Mouse (Mus musculus) gastrocnemius, postnatal 36 days (tissue): ENCODE data around the gene Olfr979. TPM values are rescaled to one million over a fixed set of nuclear protein-coding genes. Genes with fewer than 3 reads are reported as not detected.
"Not testable (repeated sequence)": the region's sequence is repeated elsewhere in the genome, so short reads cannot be mapped to it uniquely, and the experiment has no call there.

Experiments
- DNase-seq, 2 experiments: peaks; one replicate each; pipeline ENCODE4 v3.0.0; 2022
- intact Hi-C: fragments of 180-260 bp; cut with DNase I; formaldehyde crosslinking; loops from one replicate; pipeline ENCODE4 v1.15.1; 2025
- long read RNA-seq, 2 experiments: library from polyadenylated mRNA; stranded (forward); transcript quantifications; one replicate each; pipeline ENCODE4 v2.0.0; 2021
- total RNA-seq, 2 experiments: library from RNA; stranded (reverse); gene quantifications; 2 replicates each; pipeline ENCODE4 v1.2.3; 2021

The Olfr979 gene
- total RNA-seq = not detected
- long read RNA-seq, experiment 1 = 0 reads
- long read RNA-seq, experiment 2 = 0 reads

DNA sequence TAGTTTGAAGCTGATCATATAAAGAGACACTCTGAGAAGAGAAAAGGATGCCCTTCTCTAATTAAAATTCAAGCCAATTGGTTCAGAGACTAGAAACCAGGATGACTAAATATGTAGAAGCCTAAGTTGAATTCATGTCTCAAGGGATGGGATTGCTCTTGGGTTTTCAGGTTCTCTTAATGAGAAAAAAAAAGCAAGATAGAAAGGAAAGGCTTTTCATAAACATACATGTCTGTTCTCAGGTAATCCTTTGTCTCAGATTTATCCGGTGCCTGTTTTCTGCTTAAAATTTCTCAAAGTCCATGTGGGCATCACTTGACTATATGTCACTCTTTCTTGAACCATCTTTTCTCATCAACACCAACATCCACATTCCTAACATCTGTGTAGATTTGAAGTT lies at the start of gene Olfr979:
Gene Olfr979 (minus strand): TSS at position 101 of the 400 bp plus-strand sequence.
- DNase-seq = no peak
- intact Hi-C loops = no loop called here

DNA sequence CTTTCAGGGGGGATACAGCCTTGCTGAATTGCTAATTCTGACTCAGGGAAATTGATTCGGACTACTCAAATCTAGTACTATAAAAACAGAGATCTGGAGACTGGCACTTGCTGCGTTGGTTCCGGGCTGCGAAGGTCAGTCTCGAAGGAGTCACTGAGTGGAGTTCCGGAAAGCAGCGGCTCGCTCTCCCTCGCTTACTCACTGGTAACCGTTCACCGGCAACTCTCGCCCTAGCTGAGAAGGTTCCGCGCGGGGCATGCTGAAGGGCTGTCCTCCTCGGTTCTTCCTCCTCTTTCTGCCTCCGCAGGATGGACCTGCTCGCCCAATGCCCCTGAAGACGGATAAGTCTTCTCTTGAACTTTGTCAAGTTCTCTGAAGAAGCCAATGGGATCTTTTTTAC lies 46.9 kb upstream of the Olfr979 start:
- no peak for DNase-seq
- intact Hi-C loops = no loop called here

DNA sequence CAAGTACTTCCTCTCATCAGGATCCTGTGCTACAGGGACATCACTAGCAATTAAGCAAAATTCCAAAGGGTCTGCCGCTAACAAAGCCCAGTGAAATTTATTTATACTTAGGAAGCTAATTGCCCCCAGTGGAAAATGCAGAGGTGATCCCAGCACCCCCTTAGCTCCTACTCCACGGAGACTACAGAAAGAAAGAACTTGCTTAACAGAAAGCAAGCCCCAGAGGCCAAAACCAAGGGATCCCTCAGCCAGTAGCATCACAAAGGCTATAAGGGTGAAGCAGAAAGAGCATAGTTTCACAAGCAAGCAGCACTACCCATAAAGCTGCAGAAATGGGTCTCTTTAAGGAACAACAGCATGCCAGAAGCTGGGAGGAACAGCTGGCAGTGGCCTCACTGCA lies 17.9 kb upstream of the Olfr979 start, which contains the start of gene Olfr981:
Gene Olfr981 (plus strand): TSS at position 301 of the 400 bp plus-strand sequence.
- intact Hi-C loops = no loop called here
- no peak for DNase-seq

DNA sequence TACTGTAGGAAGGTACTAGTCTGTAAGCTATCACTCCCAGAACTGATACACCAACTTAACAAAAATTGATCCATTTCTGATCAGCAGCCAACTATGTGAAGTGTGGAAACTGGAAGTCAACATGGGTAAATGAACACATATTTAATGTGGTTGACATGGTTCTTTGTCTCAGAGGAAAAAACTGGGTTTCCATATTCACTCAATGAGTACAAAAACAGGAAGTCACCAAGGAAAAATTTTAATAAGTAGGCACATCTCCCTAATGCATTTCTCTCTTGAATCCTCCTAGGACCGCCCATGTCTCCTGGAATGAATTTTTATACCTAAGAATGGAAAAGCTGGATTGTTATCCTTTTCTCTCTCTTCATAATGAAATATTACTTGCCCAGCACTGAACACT lies 6.2 kb upstream of the Olfr979 start, which contains the start of gene Olfr980:
Gene Olfr980 (minus strand): TSS at position 101 of the 400 bp plus-strand sequence.
- intact Hi-C loops = no loop called here
- DNase-seq = no peak

DNA sequence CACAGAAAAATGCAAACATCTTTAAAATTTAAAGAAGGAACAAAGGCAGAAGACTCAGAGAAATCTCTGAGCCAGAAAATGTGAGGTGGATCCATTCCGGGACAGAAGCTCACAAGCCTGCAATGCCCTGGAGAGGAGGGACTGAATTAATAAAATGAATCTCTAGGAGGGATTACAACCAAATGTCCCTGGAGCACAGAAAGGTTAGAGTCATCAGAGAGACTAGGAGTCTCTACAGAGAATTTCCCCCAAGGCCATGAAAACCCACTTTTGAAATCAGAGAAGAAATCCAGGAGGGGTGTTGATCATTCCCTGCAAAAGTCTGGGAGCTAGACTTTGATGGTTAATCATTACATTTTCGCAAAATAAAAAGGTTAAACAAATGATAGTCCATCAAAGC lies 11.5 kb downstream of the Olfr979 start, which contains the start of gene Olfr978:
Gene Olfr978 (plus strand): TSS at position 301 of the 400 bp plus-strand sequence.
- DNase-seq = no peak
- intact Hi-C loops = no loop called here

DNA sequence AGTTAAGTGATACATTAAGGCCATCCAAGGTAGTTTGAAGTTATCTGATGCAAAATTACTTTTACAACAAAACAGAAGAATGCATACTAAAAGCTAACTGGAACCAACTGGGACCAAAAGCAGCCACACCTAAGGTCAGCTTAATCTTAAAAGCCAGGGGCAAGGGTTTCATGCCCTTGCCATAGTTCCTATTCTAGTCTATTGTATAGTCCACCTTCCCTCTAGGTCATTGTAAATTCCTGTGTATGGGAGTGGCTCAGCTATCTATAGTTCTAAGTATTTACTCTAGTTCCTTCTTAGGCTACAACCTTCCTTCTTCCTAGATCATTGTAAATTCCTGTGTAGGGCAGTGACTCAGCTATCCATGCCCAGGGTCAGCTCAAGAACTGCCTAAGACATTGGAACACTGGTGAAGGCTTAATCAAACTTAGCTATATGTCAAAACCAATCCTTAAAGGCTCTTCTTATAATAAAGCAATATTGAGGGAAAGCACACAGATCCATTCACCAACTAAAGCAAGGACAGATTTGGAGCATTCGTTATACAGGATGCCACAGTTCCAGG lies 26.6 kb downstream of the Olfr979 start:
- intact Hi-C loops, DNase-seq: not testable (repeated sequence)

DNA sequence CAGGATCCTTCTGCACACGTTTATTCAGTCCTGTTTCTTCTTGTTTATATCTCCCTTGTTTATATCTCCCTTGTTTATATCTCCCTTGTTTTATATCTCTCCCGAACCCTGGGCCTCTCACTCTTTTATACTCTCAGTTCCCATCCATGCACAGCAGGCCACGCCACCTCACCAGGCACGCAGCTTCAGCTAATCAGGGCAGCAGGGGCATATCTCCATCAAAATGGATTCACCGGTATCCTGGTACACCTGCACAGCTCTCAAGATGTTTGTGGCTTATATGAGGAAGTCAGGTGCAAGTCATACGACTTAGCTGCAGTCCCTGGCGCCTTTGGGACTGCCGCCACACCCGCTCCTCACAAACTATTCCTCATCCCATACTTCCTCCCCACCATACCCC lies 42.2 kb downstream of the Olfr979 start, which contains the start of gene Olfr976:
Gene Olfr976 (minus strand): TSS at position 101 of the 400 bp plus-strand sequence.
- intact Hi-C loops, DNase-seq: not testable (repeated sequence)

DNA sequence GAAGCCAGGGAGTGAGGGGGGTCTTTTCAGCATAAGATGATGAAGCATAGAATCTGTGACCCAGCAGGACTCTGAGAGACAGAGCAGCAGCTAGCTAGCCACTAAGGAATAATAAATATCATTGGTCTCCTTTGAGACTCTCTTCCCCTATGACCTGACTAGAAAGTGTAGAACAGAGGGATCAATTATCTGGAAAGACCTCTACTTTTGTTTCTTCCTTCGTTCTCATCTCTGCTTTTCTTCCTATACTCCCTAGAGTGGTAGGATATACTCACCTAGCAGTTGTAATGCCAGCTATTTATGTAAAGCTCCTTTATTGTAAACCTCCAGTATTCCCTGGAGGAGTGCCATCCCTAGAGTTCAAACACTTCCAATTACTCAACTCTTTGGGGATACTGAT lies 51.3 kb downstream of the Olfr979 start, which contains the start of gene Olfr975:
Gene Olfr975 (minus strand): TSS at position 101 of the 400 bp plus-strand sequence.
- no peak for DNase-seq
- intact Hi-C loops = no loop called here

Other genes starting within 250 kb of the Olfr979 start
- gene Olfr968, start 220.2 kb downstream of the Olfr979 start, total RNA-seq = not detected
- gene Olfr969, start 212.5 kb downstream of the Olfr979 start, total RNA-seq = not detected
- gene Olfr970, start 194.6 kb downstream of the Olfr979 start, total RNA-seq = not detected
- not detected for gene Olfr971, start 166.6 kb downstream of the Olfr979 start, total RNA-seq
- gene Olfr972, start 137.0 kb downstream of the Olfr979 start, total RNA-seq = not detected
- gene Olfr229, start 96.1 kb downstream of the Olfr979 start, total RNA-seq = not detected
- not detected for gene Olfr974, start 66.0 kb downstream of the Olfr979 start, total RNA-seq
- not detected for gene Olfr975, start 51.4 kb downstream of the Olfr979 start, total RNA-seq
- gene Olfr976, start 42.3 kb downstream of the Olfr979 start, total RNA-seq = not detected
- gene Olfr978, start 11.4 kb downstream of the Olfr979 start, total RNA-seq = not detected
- not detected for gene Olfr980, start 6.1 kb upstream of the Olfr979 start, total RNA-seq
- not detected for gene Olfr981, start 18.0 kb upstream of the Olfr979 start, total RNA-seq
- gene Olfr982, start 70.4 kb upstream of the Olfr979 start, total RNA-seq = not detected
- not detected for gene Olfr983, start 90.1 kb upstream of the Olfr979 start, total RNA-seq
- gene Olfr984, start 110.7 kb upstream of the Olfr979 start, total RNA-seq = not detected
- not detected for gene Olfr985, start 126.7 kb upstream of the Olfr979 start, total RNA-seq
- not detected for gene Tmem225, start 144.7 kb upstream of the Olfr979 start, total RNA-seq
- not detected for gene Olfr986, start 177.5 kb upstream of the Olfr979 start, total RNA-seq
- 1 to 10 TPM; 1.4 to 1.6 TPM for gene Zfp202, start 188.9 kb upstream of the Olfr979 start, total RNA-seq